Mouse (Mus musculus) left cerebral cortex, adult 6 months (tissue): ENCODE data around the gene Olfr1262. TPM values are rescaled to one million over a fixed set of nuclear protein-coding genes. Genes with fewer than 3 reads are reported as not detected.

Experiments used
- long read RNA-seq, 2 experiments: library from polyadenylated mRNA; unstranded; transcript quantifications; one replicate each; pipeline ENCODE4 v2.0.0; 2019 to 2020
- polyA plus RNA-seq: library from polyadenylated mRNA; unstranded; fragments of <200 nt; fragmentation: Nextera tagmentation; gene quantifications from 2 replicates; pipeline ENCODE4 v1.2.3, GENCODE M21; 2021

Olfr1262 gene
- not detected in 2 replicates for polyA plus RNA-seq
- long read RNA-seq, experiment 1: 0 reads
- long read RNA-seq, experiment 2: 0 reads

GRCm38 (mm10) chr2:89999845-90000244 lies at the start of gene Olfr1262:
Gene Olfr1262 (plus strand): TSS chr2:90000145.

GRCm38 (mm10) chr2:89974184-89974583 lies 25.8 kb upstream of the Olfr1262 start, which contains the start of gene Olfr1260:
Gene Olfr1260 (plus strand): TSS chr2:89974340.

GRCm38 (mm10) chr2:89990921-89991320 lies 9.0 kb upstream of the Olfr1262 start, which contains the start of gene Olfr1261:
Gene Olfr1261 (plus strand): TSS chr2:89991221.

GRCm38 (mm10) chr2:90011831-90012230 lies 11.9 kb downstream of the Olfr1262 start, which contains the start of gene Olfr1263:
Gene Olfr1263 (plus strand): TSS chr2:90012131.

GRCm38 (mm10) chr2:90025477-90025876 lies 25.5 kb downstream of the Olfr1262 start, which contains the start of gene Olfr1264:
Gene Olfr1264 (minus strand): TSS chr2:90025577.

GRCm38 (mm10) chr2:90035037-90035436 lies 35.1 kb downstream of the Olfr1262 start, which contains the start of gene Olfr1265:
Gene Olfr1265 (plus strand): TSS chr2:90035337.

Other genes starting within 250 kb of the Olfr1262 start
- gene Olfr1253, start 243.1 kb upstream of the Olfr1262 start, polyA plus RNA-seq: not detected in 2 replicates
- not detected in 2 replicates for gene Olfr1254, start 206.5 kb upstream of the Olfr1262 start, polyA plus RNA-seq
- gene Olfr1255, start 188.1 kb upstream of the Olfr1262 start, polyA plus RNA-seq: not detected in 2 replicates
- gene Olfr1256, start 158.6 kb upstream of the Olfr1262 start, polyA plus RNA-seq: not detected in 2 replicates
- not detected in 2 replicates for gene Olfr48, start 151.9 kb upstream of the Olfr1262 start, polyA plus RNA-seq
- gene Olfr1257, start 121.7 kb upstream of the Olfr1262 start, polyA plus RNA-seq: not detected in 2 replicates
- gene Olfr1258, start 72.8 kb upstream of the Olfr1262 start, polyA plus RNA-seq: 0.01 TPM in 1 of 2 replicates, not detected in the other
- gene Olfr1259, start 51.5 kb upstream of the Olfr1262 start, polyA plus RNA-seq: not detected in 2 replicates
- gene Olfr1260, start 25.8 kb upstream of the Olfr1262 start, polyA plus RNA-seq: not detected in 2 replicates
- gene Olfr1261, start 8.9 kb upstream of the Olfr1262 start, polyA plus RNA-seq: not detected in 2 replicates
- gene Olfr1263, start 12.0 kb downstream of the Olfr1262 start, polyA plus RNA-seq: not detected in 2 replicates
- gene Olfr1264, start 25.4 kb downstream of the Olfr1262 start, polyA plus RNA-seq: not detected in 2 replicates
- gene Olfr1265, start 35.2 kb downstream of the Olfr1262 start, polyA plus RNA-seq: not detected in 2 replicates
- gene Olfr140, start 63.4 kb downstream of the Olfr1262 start, polyA plus RNA-seq: not detected in 2 replicates
- gene Olfr1269, start 121.3 kb downstream of the Olfr1262 start, polyA plus RNA-seq: not detected in 2 replicates
- gene Olfr32, start 142.2 kb downstream of the Olfr1262 start, polyA plus RNA-seq: not detected in 2 replicates
- gene Olfr1270, start 152.9 kb downstream of the Olfr1262 start, polyA plus RNA-seq: not detected in 2 replicates
- not detected in 2 replicates for gene Olfr1506, start 224.3 kb downstream of the Olfr1262 start, polyA plus RNA-seq